Mouse (Mus musculus) stomach, postnatal 0 days (tissue): Measurements from ENCODE around the gene Myl9.

Experiments
- CTCF ChIP-seq: IDR thresholded peaks from 2 replicates; pipeline ENCODE4 v1.5.1; 2016; ENCODE audit warnings: antibody characterized with exemption, low read depth, mild to moderate bottlenecking, moderate library complexity
- EP300 ChIP-seq: optimal IDR thresholded peaks from 2 replicates; pipeline ENCODE3; 2016; ENCODE audit warnings: antibody characterized with exemption

- no peak for TF ChIP-seq CTCF
- TF ChIP-seq EP300 = no peak
Observed at GRCm38 (mm10) chr2:156815412-156815811, 40.2 kb downstream of the Myl9 start.
